Mouse (Mus musculus): ENCODE results near the gene Gm12184. TPM values are rescaled to one million over a fixed set of nuclear protein-coding genes. Genes with fewer than 3 reads are reported as not detected.
"Not testable (repeated sequence)": the region's sequence is repeated elsewhere in the genome, so short reads cannot be mapped to it uniquely, and the experiment has no call there.

The Gm12184 gene
- 9.7 and 10.4 TPM in 2 replicates for polyA plus RNA-seq (2012; rRNA removed)

DNA sequence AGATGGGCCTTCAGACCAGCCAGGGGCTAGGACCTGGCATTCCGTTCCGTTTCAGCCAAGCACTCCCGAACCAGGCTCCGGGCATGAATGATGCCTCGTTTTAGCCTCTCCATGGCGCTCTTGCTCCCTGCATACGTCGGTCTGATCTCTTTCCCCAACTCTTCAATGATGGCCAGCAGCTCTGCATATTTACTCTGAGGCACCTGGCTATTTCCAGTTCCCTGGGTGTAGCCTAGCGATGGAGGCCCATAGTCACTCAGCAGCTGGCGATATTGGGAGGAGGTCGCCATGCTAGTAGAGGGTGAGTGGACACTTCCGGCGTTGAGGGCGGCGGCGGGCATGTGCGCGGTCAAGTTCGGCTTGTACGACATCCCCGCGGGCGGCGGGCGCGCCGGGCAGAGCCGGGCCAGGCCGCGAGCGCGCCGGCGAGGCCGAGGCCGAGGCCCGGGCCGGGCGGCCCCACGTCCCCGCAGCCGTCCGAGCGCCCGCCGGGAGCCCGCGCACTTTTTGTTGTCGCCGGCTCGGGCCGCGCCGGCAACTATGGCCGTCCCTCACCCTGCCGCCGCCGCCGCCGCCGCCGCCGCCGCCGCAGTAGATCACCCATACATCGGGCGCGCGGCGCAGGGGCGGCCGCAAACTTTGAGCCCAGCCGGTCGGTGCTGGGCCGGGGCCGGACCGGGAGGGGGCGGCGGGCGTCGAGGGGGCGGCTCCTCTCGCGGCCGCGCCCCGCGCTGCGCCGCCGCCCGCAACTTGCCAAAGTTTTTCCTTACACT lies at the start of gene Gm12184, which contains the start of gene Trim7:
Gene Gm12184 (minus strand): TSS at position 677 of the 773 bp plus-strand sequence.
Gene Trim7 (plus strand): TSS at position 162 of the 773 bp plus-strand sequence.
- peak within 1 kb of the TSS; percentile 61; the same call in 1 of the 2 replicates for H3K27ac ChIP-seq (ENCODE audit: insufficient read depth, low read depth, low read length)
- 7% methylated on average over 59 of the region's 92 CpGs for WGBS
- DNase-seq = peak; percentile 51
- H3K36me3 ChIP-seq (ENCODE audit: control insufficient read depth, insufficient read depth, low read length); H3K4me1 ChIP-seq (ENCODE audit: control insufficient read depth, insufficient read depth, low read length); H3K27me3 ChIP-seq (replicated peaks; ENCODE audit: control insufficient read depth, insufficient read depth, low read length): not testable (repeated sequence)
- peak within 1 kb of the TSS; percentile 53 for H3K4me3 ChIP-seq (ENCODE audit: insufficient read depth, low read depth, low read length)

- WGBS = 100% methylated on average over 1 of the region's 1 CpGs
- not testable (repeated sequence) for H3K4me3 ChIP-seq (ENCODE audit: insufficient read depth, low read depth, low read length); H3K27me3 ChIP-seq (replicated peaks; ENCODE audit: control insufficient read depth, insufficient read depth, low read length); H3K27ac ChIP-seq (ENCODE audit: insufficient read depth, low read depth, low read length); H3K36me3 ChIP-seq (ENCODE audit: control insufficient read depth, insufficient read depth, low read length); DNase-seq
- H3K4me1 ChIP-seq (ENCODE audit: control insufficient read depth, insufficient read depth, low read length) = peaks cover 19% of the 10 kb centered on the region; the same call in 1 of the 2 replicates
Measured at GRCm38 (mm10) chr11:48875343-48875837, 48.9 kb upstream of the Gm12184 start.

DNA sequence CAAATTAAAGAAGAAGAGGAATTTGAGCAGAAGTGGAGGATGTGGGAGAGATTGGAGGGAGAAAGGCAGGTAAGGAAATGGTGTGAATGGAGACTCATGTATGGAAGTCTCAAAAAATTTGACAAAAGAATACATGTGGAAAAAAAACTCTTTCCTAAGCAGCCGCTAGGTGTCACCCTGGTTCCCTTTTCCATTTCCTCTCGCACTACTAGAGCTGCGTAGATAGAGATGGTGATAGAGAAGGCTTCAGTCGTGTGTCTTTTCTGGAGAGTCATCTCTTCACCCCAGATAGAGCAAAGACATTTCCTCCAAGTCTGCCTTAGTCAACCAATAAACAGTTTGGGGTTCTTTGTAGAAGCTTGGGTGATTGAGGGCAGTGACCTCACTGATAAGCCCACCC lies 48.0 kb upstream of the Gm12184 start:
- Histone ChIP-seq H3K4me3 (ENCODE audit: insufficient read depth, low read depth, low read length) (no peak overlapping the region), H3K36me3 (ENCODE audit: control insufficient read depth, insufficient read depth, low read length) (no peaks in the 10 kb centered on the region), H3K27me3 (replicated peaks; ENCODE audit: control insufficient read depth, insufficient read depth, low read length) (no peaks in the 10 kb centered on the region), H3K27ac (ENCODE audit: insufficient read depth, low read depth, low read length) (no peak overlapping the region), H3K4me1 (ENCODE audit: control insufficient read depth, insufficient read depth, low read length) (peaks cover 19% of the 10 kb centered on the region; the same call in 1 of the 2 replicates)
- no peak for TF ChIP-seq POLR2A (IDR thresholded peaks at IDR 0.05; ENCODE audit: low read depth, low read length)
- TF ChIP-seq CTCF (conservative IDR thresholded peaks at IDR 0.05; ENCODE audit: insufficient read depth, insufficient read length, low read depth, low read length) = peak; percentile 58
- DNase-seq = peak; percentile 72
- under 1% methylated on average over 4 of the region's 4 CpGs for WGBS

DNA sequence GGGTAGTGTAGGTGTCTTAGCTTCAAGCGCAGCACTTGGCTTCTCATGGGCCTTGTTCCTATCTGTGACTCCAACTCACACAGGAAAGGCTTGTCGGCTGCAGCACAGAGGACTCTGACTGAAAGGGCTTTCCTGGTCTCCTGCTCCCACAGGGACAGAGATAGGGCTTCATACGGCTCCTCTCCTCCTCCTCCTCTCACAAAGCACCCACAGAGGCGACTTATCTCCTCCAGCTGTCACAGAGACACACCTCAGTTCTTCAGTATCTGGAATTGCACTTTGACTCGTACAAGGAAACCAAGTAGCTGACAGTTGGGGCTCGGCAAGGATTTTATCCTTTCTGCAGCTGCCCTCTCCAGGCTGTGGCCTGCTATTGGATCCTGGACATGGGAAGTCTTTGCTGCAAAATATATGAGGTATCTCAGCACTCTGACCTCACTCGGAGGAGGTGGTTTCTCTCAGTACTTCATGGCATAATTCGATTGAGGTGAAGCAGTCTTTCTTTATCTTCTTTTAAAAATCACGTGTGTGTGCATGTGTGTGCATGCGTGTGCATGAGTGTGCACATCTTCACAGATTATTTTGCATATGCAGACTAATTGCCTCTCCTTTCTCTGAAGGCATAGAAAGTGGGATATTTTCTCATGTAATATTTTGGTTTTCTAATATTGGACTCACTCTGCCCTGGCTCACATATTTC lies 47.3 kb upstream of the Gm12184 start:
- 41% methylated on average over 10 of the region's 10 CpGs for WGBS
- TF ChIP-seq POLR2A (IDR thresholded peaks at IDR 0.05; ENCODE audit: low read depth, low read length) = no peak
- TF ChIP-seq CTCF (conservative IDR thresholded peaks at IDR 0.05; ENCODE audit: insufficient read depth, insufficient read length, low read depth, low read length) = peak; percentile 21; the same call in 1 of the 2 replicates
- peak; percentile 31 for DNase-seq
- H3K4me3 ChIP-seq (ENCODE audit: insufficient read depth, low read depth, low read length) = no peak overlapping the region
- H3K4me1 ChIP-seq (ENCODE audit: control insufficient read depth, insufficient read depth, low read length) = peaks cover 19% of the 10 kb centered on the region; the same call in 1 of the 2 replicates
- H3K36me3 ChIP-seq (ENCODE audit: control insufficient read depth, insufficient read depth, low read length) = no peaks in the 10 kb centered on the region
- no peaks in the 10 kb centered on the region for H3K27me3 ChIP-seq (replicated peaks; ENCODE audit: control insufficient read depth, insufficient read depth, low read length)
- peak overlapping the region; percentile 89; the same call in 1 of the 2 replicates for H3K27ac ChIP-seq (ENCODE audit: insufficient read depth, low read depth, low read length)

DNA sequence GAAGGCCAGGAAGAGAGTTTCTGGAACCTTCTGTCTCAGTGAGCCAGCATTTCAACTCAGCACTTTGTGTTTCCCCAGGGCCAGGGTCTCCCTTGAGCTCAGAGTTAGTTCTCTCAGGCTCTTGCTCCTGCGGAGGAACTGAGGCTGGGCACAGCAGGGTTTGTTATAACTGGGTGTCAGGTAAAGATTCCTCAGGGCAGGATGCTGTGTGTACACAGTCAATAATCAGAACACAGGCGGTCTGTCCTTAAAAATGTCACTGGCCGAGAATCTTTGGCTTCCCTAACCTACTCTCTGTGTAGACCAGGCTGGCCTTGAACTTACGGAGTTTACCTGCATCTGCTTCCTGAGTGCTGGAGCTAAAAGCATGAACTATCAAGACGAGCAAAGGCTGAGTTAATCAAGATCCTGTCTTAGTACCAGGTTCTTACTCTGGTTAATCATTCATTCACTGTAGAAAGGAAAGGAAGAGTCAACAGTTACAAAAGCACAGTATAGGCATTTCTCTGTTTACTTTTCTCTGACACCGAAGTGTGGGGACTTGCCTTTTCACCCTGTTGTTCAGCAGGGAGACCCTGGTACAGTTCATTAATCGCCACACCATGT lies 46.3 kb upstream of the Gm12184 start:
- H3K27ac ChIP-seq (ENCODE audit: insufficient read depth, low read depth, low read length) = peak overlapping the region; percentile 89
- DNase-seq = peak; percentile 31
- WGBS = 60% methylated on average over 7 of the region's 7 CpGs
- H3K4me3 ChIP-seq (ENCODE audit: insufficient read depth, low read depth, low read length) = no peak overlapping the region
- H3K36me3 ChIP-seq (ENCODE audit: control insufficient read depth, insufficient read depth, low read length) = no peaks in the 10 kb centered on the region
- no peaks in the 10 kb centered on the region for H3K27me3 ChIP-seq (replicated peaks; ENCODE audit: control insufficient read depth, insufficient read depth, low read length)
- TF ChIP-seq POLR2A (IDR thresholded peaks at IDR 0.05; ENCODE audit: low read depth, low read length) (no peak), CTCF (conservative IDR thresholded peaks at IDR 0.05; ENCODE audit: insufficient read depth, insufficient read length, low read depth, low read length) (no peak)
- peaks cover 19% of the 10 kb centered on the region; the same call in 1 of the 2 replicates for H3K4me1 ChIP-seq (ENCODE audit: control insufficient read depth, insufficient read depth, low read length)

DNA sequence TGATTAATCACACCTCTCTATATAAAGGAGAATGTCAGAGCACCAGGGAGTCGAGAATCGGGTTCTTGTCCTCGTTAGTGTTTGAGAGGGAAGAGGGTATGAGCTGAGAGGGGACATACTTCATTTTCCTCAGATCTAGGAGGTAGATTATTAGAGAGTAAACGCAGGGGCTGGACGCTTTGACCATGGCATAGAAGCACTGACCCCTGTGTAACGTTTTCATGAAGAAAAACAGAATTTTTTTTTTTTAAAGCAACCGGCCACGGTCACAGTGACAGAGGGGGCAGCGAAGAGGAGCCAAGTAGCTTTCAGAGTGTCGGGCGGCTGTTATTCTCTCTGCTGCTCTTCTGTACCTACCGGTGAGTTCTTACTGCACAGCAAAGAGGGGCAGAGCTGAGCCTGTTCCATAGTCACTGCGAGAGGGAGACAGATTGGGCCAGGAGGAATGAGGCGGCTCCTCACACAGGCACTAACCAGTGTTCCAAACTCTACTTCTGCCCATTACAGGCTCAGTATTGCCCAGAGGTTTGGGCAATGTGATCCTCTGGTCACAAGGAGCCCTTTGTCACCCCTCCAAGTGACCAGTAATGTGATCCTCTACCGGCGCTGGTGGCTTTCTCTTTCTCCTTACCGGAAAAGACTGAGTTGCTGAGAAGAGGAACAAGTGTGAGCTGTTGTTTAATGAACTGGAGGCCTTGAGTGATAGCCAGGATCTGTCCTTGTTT lies 45.5 kb upstream of the Gm12184 start:
- H3K4me1 ChIP-seq (ENCODE audit: control insufficient read depth, insufficient read depth, low read length) = peaks cover 19% of the 10 kb centered on the region; the same call in 1 of the 2 replicates
- H3K4me3 ChIP-seq (ENCODE audit: insufficient read depth, low read depth, low read length) = peak overlapping the region; percentile 92
- no peaks in the 10 kb centered on the region for H3K27me3 ChIP-seq (replicated peaks; ENCODE audit: control insufficient read depth, insufficient read depth, low read length)
- WGBS = under 1% methylated on average over 17 of the region's 17 CpGs
- peak; percentile 61 for DNase-seq
- TF ChIP-seq POLR2A (IDR thresholded peaks at IDR 0.05; ENCODE audit: low read depth, low read length) = no peak
- TF ChIP-seq CTCF (conservative IDR thresholded peaks at IDR 0.05; ENCODE audit: insufficient read depth, insufficient read length, low read depth, low read length) = no peak
- peak overlapping the region; percentile 89 for H3K27ac ChIP-seq (ENCODE audit: insufficient read depth, low read depth, low read length)
- no peaks in the 10 kb centered on the region for H3K36me3 ChIP-seq (ENCODE audit: control insufficient read depth, insufficient read depth, low read length)

Data from kidney, adult 2 months (tissue).